Mouse (Mus musculus) B cell, adult (primary cell): Measurements from ENCODE around the gene Bcap29. TPM values are rescaled to one million over a fixed set of nuclear protein-coding genes. Genes with fewer than 3 reads are reported as not detected.

ENCODE experiments used
- total RNA-seq: library from RNA; stranded (reverse); gene quantifications from 4 replicates; pipeline ENCODE4 v1.2.4, GENCODE M21; 2023; ENCODE audit not compliant: inconsistent age

Bcap29 gene
- 27.9 to 39.0 TPM (median 32.5 TPM) in 4 replicates for total RNA-seq

GRCm38 (mm10) chr12:31634343-31635239, at the start of gene Bcap29:
Gene Bcap29 (minus strand): TSS chr12:31634658.

GRCm38 (mm10) chr12:31654197-31654964, 19.9 kb upstream of the Bcap29 start, which contains the start of the genes Dus4l and Cog5:
Gene Dus4l (minus strand): TSS chr12:31654826.
Gene Cog5 (plus strand): TSS chr12:31654869.

Other genes with a start within 250 kb of the Bcap29 start
- gene Slc26a3, start 243.8 kb downstream of the Bcap29 start, total RNA-seq: not detected in 4 replicates
- 28.1 to 35.6 TPM (median 31.2 TPM) in 4 replicates for gene Cbll1, start 135.0 kb downstream of the Bcap29 start, total RNA-seq
- gene Slc26a4, start 74.7 kb downstream of the Bcap29 start, total RNA-seq: not detected in 4 replicates
- gene Dus4l, start 20.2 kb upstream of the Bcap29 start, total RNA-seq: 12.4 to 18.7 TPM (median 14.0 TPM) in 4 replicates
- gene Cog5, start 20.2 kb upstream of the Bcap29 start, total RNA-seq: 56.3 to 63.2 TPM (median 58.0 TPM) in 4 replicates
- not detected in 4 replicates for gene Gpr22, start 79.3 kb upstream of the Bcap29 start, total RNA-seq